Mouse (Mus musculus) B cell, adult 2 months (primary cell): Measurements from ENCODE around the gene Anxa11.
"Not testable (repeated sequence)": the region's sequence is repeated elsewhere in the genome, so short reads cannot be mapped to it uniquely, and the experiment has no call there.

ENCODE experiments used
- DNase-seq, 2 experiments: peaks; one replicate each; pipeline ENCODE4 v3.0.0; 2022

Gene Anxa11

GRCm38 (mm10) chr14:25842688-25843003 is 690 bp downstream of the Anxa11 start:
- peak in 1 of 2 experiments; percentile 19 for DNase-seq

DNA sequence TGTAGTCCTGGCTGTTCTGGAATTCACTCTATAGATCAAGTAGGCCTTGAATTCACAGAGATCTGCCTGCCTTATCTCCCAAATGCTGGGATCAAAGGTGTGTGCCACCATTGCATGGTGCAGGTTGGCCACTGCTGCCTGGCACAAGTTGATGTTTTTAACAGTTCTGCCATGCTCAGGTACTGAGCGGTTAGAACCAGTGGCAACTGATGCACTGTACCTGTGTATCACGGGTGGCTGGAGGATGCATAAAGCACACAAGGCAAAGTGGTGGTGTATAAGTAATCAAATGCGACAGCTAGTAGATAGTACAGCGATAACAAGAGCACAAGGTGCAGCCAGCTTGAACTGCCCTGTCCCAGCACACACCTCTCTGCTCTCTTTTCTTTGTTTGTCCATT is 2.4 kb downstream of the Anxa11 start:
- DNase-seq = no peak

DNA sequence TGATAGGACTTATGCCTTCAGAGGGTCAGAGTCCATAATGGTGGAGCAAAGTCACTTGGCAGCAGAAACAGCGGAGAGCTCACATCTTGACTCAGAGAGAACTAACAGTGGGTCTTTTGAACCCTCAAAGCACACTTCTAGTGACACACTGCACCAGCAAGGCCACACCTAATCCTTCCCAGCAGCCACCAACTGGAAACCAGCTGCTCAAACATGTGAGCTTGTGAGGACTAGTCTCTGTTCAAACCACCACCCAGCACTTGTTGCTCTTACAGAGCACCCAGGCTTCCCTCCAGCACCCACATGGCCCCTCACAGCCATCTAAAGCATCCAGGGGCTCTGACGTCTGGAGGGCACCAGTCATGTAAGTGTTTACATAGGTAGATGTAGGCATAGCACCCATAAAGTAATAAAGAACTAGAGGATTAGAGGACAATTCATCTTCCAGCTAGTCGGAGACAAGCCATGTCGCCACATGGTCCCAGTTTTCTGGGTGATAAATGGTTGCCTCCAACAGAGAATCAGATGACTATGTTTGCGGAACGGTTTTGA is 4.0 kb downstream of the Anxa11 start:
- no peak for DNase-seq

DNA sequence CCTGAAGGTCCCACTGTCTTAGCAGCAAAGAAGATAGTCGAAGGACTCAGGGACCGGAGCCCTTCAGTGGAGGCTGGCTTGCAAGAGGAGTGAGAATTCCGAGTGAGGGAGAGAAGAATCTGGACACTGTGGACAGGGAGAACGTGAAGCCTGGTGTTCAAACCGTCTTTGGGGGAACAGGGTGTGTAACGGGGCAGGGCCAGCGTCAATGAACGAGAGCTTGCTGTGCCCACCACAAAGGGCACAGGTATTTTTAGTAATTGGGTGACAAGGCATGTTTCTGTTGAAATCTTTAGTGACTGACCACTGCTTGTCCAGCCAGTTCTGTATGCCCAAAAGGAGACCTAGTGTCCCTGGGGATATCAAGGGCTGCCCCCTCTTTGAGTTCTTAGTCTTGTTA is 4.6 kb downstream of the Anxa11 start:
- no peak for DNase-seq

- no peak for DNase-seq
Observed at GRCm38 (mm10) chr14:25847660-25848059, 5.7 kb downstream of the Anxa11 start.

GRCm38 (mm10) chr14:25848237-25848636 is 6.3 kb downstream of the Anxa11 start:
- no peak for DNase-seq

GRCm38 (mm10) chr14:25848708-25849107 is 6.8 kb downstream of the Anxa11 start:
- not testable (repeated sequence) for DNase-seq

- DNase-seq = no peak
Observed at GRCm38 (mm10) chr14:25850433-25850832, 8.5 kb downstream of the Anxa11 start.

DNA sequence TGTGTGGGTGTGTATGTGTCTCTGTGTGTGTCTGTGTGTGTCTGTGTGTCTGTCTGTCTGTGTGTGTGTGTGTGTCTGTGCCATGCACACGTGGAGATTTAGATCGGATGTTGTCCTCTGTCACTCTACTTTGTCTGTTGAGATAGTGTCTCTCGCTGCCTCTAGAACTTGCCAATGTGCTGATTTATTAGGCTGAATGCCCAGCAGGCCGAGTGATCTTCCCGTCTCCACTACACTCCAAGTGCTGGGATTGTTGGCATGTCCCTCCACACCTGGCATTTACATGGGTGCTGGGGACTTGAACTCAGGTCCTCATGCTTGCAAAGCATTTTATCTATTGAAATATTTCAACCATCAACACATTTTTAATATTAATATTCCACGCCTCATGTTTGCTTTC is 9.2 kb downstream of the Anxa11 start:
- no peak for DNase-seq

DNA sequence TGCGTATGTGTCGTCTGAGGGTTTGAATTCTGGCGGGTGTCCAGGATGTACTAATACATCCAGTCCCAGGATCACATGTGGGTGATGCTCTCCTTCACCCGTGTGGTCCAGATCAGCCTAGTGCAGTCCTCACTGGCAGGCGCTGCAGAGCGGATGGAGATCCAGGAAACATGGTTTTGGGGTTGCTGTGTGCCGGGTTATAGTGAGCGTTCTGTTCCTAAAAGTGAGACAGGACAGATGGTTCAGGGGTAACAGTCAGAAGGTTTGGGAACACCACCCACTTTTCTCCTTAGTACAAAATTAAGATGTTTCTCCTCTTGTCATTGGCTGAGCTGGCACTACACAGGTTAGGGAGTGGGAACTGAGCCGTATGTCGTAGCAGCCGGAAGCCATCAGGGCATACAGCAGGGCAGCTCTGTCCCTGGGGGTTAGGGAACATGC is 10.2 kb downstream of the Anxa11 start:
- no peak for DNase-seq

- DNase-seq = no peak
Observed at GRCm38 (mm10) chr14:25853295-25853694, 11.3 kb downstream of the Anxa11 start.

- no peak for DNase-seq
Observed at GRCm38 (mm10) chr14:25853717-25854452, 11.9 kb downstream of the Anxa11 start.

- DNase-seq = peak; percentile 39 to 53
Observed at GRCm38 (mm10) chr14:25855241-25855885, 13.4 kb downstream of the Anxa11 start.

DNA sequence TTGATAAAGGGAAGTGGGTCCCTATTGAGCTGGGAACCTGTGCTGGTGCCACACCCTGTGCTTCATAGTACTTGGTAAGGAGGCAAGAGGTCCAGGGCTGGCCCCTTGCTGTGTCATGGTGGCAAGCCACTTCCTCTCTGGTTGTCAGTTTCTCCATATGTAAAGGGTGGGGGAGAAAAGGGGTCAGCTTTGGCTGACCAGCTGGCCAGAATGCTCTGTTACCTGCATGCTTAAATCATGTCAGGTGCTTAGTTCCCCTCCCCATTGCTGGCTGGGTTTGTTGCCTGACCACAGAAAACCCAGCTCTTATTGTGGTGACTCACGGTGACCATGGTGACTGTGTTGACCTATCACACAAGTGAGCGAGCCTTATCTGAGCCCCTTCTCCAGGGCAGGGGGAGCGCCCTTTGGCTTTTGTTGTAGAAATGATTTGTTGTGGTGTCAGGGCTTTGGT is 15.2 kb downstream of the Anxa11 start:
- DNase-seq = peak; percentile 23 to 32

GRCm38 (mm10) chr14:25857940-25858339 is 16.0 kb downstream of the Anxa11 start:
- no peak for DNase-seq

- DNase-seq = no peak
Observed at GRCm38 (mm10) chr14:25861771-25862530, 20.0 kb downstream of the Anxa11 start.

- no peak for DNase-seq
Observed at GRCm38 (mm10) chr14:25863721-25864120, 21.8 kb downstream of the Anxa11 start.

GRCm38 (mm10) chr14:25865251-25865650 is 23.3 kb downstream of the Anxa11 start:
- DNase-seq = no peak

- no peak for DNase-seq
Observed at GRCm38 (mm10) chr14:25866384-25866783, 24.4 kb downstream of the Anxa11 start.

- no peak for DNase-seq
Observed at GRCm38 (mm10) chr14:25866832-25867231, 24.9 kb downstream of the Anxa11 start.

DNA sequence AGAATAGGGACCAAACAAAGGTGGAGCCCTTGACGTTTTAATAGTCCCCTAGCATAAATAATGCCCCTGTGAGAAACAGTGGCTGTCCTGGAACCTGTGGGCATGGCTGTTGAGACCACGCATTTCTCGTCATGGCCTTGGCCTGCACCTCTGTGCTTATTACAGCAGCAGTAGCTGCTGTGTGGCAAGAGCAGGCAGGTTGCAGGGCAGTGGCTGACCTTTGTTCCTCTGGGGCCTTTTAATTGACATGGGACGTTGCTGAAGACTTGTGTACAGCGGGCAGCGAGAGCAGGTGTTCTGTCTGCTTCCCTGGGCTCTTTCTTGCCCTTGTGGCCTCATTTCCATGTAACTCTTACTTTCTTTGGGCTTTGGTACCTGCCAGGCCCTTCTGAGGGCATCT is 25.9 kb downstream of the Anxa11 start:
- DNase-seq = no peak

GRCm38 (mm10) chr14:25868706-25869105 is 26.8 kb downstream of the Anxa11 start:
- DNase-seq = no peak

DNA sequence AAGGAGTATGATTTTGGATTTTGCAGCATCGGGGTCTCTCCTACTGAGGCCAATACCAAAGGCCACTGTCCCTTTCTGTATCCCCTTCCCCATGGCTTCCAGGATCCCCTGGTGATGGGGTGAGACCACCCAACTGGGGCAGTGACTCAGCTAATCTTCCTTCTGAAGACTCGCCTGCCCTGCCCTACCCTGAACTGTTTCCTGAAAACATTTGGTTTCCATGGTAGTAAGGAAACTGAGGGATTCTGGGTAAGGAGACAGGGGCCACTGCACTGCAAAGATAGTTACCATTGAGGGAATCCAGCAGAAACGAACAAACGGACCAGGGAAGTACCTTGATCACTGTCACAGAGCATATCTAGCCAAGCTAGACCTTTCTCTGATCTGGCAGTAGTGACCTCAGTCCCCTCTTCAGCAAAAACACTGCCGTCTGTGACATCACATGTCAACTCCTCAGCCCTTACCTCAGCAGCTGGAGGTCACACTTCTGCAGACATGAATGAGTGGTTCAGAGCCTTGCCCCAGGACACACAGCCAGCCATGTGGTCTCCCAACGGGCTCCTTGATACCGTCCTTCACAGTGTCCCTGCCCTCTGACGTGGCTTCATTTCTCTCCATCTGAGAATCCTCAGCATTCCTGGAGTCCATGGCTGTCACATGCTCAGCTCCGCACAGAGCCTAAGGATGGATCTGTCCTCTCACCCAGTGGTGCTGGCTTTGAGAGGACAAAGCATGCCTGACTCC is 27.4 kb downstream of the Anxa11 start:
- no peak for DNase-seq
